Mouse (Mus musculus): ENCODE results near the gene Radil. TPM values are rescaled to one million over a fixed set of nuclear protein-coding genes. Genes with fewer than 3 reads are reported as not detected.
A peak's percentile ranks its signal among the peaks of the same experiment; 100 is the strongest.

The Radil gene
- polyA plus RNA-seq, 1 experiment from 2014 or later: 13.6 TPM

GRCm38 (mm10) chr5:142453742-142454141 lies 97.2 kb downstream of the Radil start:
- no peak overlapping the region for H3K27ac ChIP-seq (replicated peaks; ENCODE audit: low read depth, low read length)
- H3K4me2 ChIP-seq (ENCODE audit: low read length): no peak overlapping the region
- H3K9me3 ChIP-seq (ENCODE audit: control insufficient read depth, low read length): no peaks in the 10 kb centered on the region
- ATAC-seq (ENCODE audit: low FRiP score, low TSS enrichment) (no peak), DNase-seq (no peak)
- WGBS: 95% methylated on average over 13 of the region's 13 CpGs
- no peaks in the 10 kb centered on the region for H3K27me3 ChIP-seq (ENCODE audit: control insufficient read depth, insufficient read depth, low read length)
- H3K4me3 ChIP-seq (replicated peaks; ENCODE audit: low read depth, low read length): no peak overlapping the region
- H3K9ac ChIP-seq (replicated peaks; ENCODE audit: low read length): no peak overlapping the region
- H3K36me3 ChIP-seq (ENCODE audit: control insufficient read depth, insufficient read depth, low read length): peaks cover 84% of the 10 kb centered on the region
- no peaks in the 10 kb centered on the region for H3K4me1 ChIP-seq (ENCODE audit: control insufficient read depth, insufficient read depth, low read length)

- ATAC-seq (ENCODE audit: low FRiP score, low TSS enrichment) (no peak), DNase-seq (peak; percentile 58)
- Histone ChIP-seq H3K27ac (replicated peaks; ENCODE audit: low read depth, low read length) (no peak overlapping the region), H3K9ac (replicated peaks; ENCODE audit: low read length) (no peak overlapping the region), H3K4me2 (ENCODE audit: low read length) (no peak overlapping the region), H3K4me1 (ENCODE audit: control insufficient read depth, insufficient read depth, low read length) (0 out of 2 replicates have a peak, but pooled peaks cover 4% of the 10 kb centered on the region), H3K27me3 (ENCODE audit: control insufficient read depth, insufficient read depth, low read length) (no peaks in the 10 kb centered on the region), H3K9me3 (ENCODE audit: control insufficient read depth, low read length) (no peaks in the 10 kb centered on the region), H3K4me3 (replicated peaks; ENCODE audit: low read depth, low read length) (no peak overlapping the region), H3K36me3 (ENCODE audit: control insufficient read depth, insufficient read depth, low read length) (peaks cover 66% of the 10 kb centered on the region)
- WGBS: 12% methylated on average over 1 of the region's 1 CpGs
Measured at GRCm38 (mm10) chr5:142451759-142452158, 99.1 kb downstream of the Radil start.

GRCm38 (mm10) chr5:142450846-142451245 lies 100.1 kb downstream of the Radil start:
- Histone ChIP-seq H3K36me3 (ENCODE audit: control insufficient read depth, insufficient read depth, low read length) (peaks cover 57% of the 10 kb centered on the region), H3K9ac (replicated peaks; ENCODE audit: low read length) (no peak overlapping the region), H3K9me3 (ENCODE audit: control insufficient read depth, low read length) (no peaks in the 10 kb centered on the region), H3K4me1 (ENCODE audit: control insufficient read depth, insufficient read depth, low read length) (peaks cover 4% of the 10 kb centered on the region; the same call in 1 of the 2 replicates), H3K4me2 (ENCODE audit: low read length) (no peak overlapping the region), H3K27me3 (ENCODE audit: control insufficient read depth, insufficient read depth, low read length) (no peaks in the 10 kb centered on the region), H3K4me3 (replicated peaks; ENCODE audit: low read depth, low read length) (no peak overlapping the region), H3K27ac (replicated peaks; ENCODE audit: low read depth, low read length) (no peak overlapping the region)
- 96% methylated on average over 9 of the region's 9 CpGs for WGBS
- DNase-seq: no peak
- ATAC-seq (ENCODE audit: low FRiP score, low TSS enrichment): no peak

GRCm38 (mm10) chr5:142448623-142449022 lies 102.3 kb downstream of the Radil start:
- ATAC-seq (ENCODE audit: low FRiP score, low TSS enrichment): no peak
- H3K4me1 ChIP-seq (ENCODE audit: control insufficient read depth, insufficient read depth, low read length): peaks cover 11% of the 10 kb centered on the region
- H3K9ac ChIP-seq (replicated peaks; ENCODE audit: low read length): no peak overlapping the region
- H3K4me2 ChIP-seq (ENCODE audit: low read length): no peak overlapping the region
- 78% methylated on average over 12 of the region's 12 CpGs for WGBS
- H3K4me3 ChIP-seq (replicated peaks; ENCODE audit: low read depth, low read length): no peak overlapping the region
- peaks cover 37% of the 10 kb centered on the region for H3K36me3 ChIP-seq (ENCODE audit: control insufficient read depth, insufficient read depth, low read length)
- no peak for DNase-seq
- H3K27ac ChIP-seq (replicated peaks; ENCODE audit: low read depth, low read length): no peak overlapping the region
- H3K27me3 ChIP-seq (ENCODE audit: control insufficient read depth, insufficient read depth, low read length): no peaks in the 10 kb centered on the region
- H3K9me3 ChIP-seq (ENCODE audit: control insufficient read depth, low read length): no peaks in the 10 kb centered on the region

GRCm38 (mm10) chr5:142448076-142448475 lies 102.8 kb downstream of the Radil start:
- Histone ChIP-seq H3K4me2 (ENCODE audit: low read length) (no peak overlapping the region; the same call in 1 of the 2 replicates), H3K27ac (replicated peaks; ENCODE audit: low read depth, low read length) (no peak overlapping the region), H3K27me3 (ENCODE audit: control insufficient read depth, insufficient read depth, low read length) (no peaks in the 10 kb centered on the region), H3K9ac (replicated peaks; ENCODE audit: low read length) (no peak overlapping the region; the same call in 1 of the 2 replicates), H3K9me3 (ENCODE audit: control insufficient read depth, low read length) (no peaks in the 10 kb centered on the region), H3K4me1 (ENCODE audit: control insufficient read depth, insufficient read depth, low read length) (peaks cover 11% of the 10 kb centered on the region), H3K4me3 (replicated peaks; ENCODE audit: low read depth, low read length) (no peak overlapping the region), H3K36me3 (ENCODE audit: control insufficient read depth, insufficient read depth, low read length) (peaks cover 32% of the 10 kb centered on the region)
- peak; percentile 96 for DNase-seq
- 8% methylated on average over 9 of the region's 9 CpGs for WGBS
- ATAC-seq (ENCODE audit: low FRiP score, low TSS enrichment): peak; percentile 62

GRCm38 (mm10) chr5:142445709-142446108 lies 105.2 kb downstream of the Radil start:
- H3K9ac ChIP-seq (replicated peaks; ENCODE audit: low read length): no peak overlapping the region
- ATAC-seq (ENCODE audit: low FRiP score, low TSS enrichment): no peak

GRCm38 (mm10) chr5:142444791-142445531 lies 105.9 kb downstream of the Radil start:
- Histone ChIP-seq H3K9me3 (ENCODE audit: control insufficient read depth, low read length) (no peaks in the 10 kb centered on the region), H3K4me1 (ENCODE audit: control insufficient read depth, insufficient read depth, low read length) (peaks cover 29% of the 10 kb centered on the region), H3K27ac (replicated peaks; ENCODE audit: low read depth, low read length) (peak overlapping the region; percentile 20; the same call in 1 of the 2 replicates), H3K27me3 (ENCODE audit: control insufficient read depth, insufficient read depth, low read length) (no peaks in the 10 kb centered on the region), H3K9ac (replicated peaks; ENCODE audit: low read length) (no peak overlapping the region), H3K36me3 (ENCODE audit: control insufficient read depth, insufficient read depth, low read length) (peaks cover 9% of the 10 kb centered on the region; the same call in 1 of the 2 replicates), H3K4me2 (ENCODE audit: low read length) (no peak overlapping the region), H3K4me3 (replicated peaks; ENCODE audit: low read depth, low read length) (no peak overlapping the region)
- ATAC-seq (ENCODE audit: low FRiP score, low TSS enrichment) (no peak), DNase-seq (no peak)
- 67% methylated on average over 11 of the region's 11 CpGs for WGBS

More at GRCm38 (mm10) chr5:142445709-142446108, 105.2 kb downstream of the Radil start:
- Histone ChIP-seq H3K27me3 (ENCODE audit: control insufficient read depth, insufficient read depth, low read length) (no peaks in the 10 kb centered on the region), H3K4me1 (ENCODE audit: control insufficient read depth, insufficient read depth, low read length) (peaks cover 22% of the 10 kb centered on the region), H3K36me3 (ENCODE audit: control insufficient read depth, insufficient read depth, low read length) (peaks cover 17% of the 10 kb centered on the region), H3K9me3 (ENCODE audit: control insufficient read depth, low read length) (no peaks in the 10 kb centered on the region), H3K27ac (replicated peaks; ENCODE audit: low read depth, low read length) (peak overlapping the region; percentile 37; the same call in 1 of the 2 replicates), H3K4me2 (ENCODE audit: low read length) (no peak overlapping the region), H3K4me3 (replicated peaks; ENCODE audit: low read depth, low read length) (no peak overlapping the region)
- 43% methylated on average over 8 of the region's 8 CpGs for WGBS
- peak; percentile 58 for DNase-seq

- Histone ChIP-seq H3K9ac (replicated peaks; ENCODE audit: low read length) (no peak overlapping the region), H3K27ac (replicated peaks; ENCODE audit: low read depth, low read length) (no peak overlapping the region), H3K4me3 (replicated peaks; ENCODE audit: low read depth, low read length) (no peak overlapping the region), H3K4me1 (ENCODE audit: control insufficient read depth, insufficient read depth, low read length) (peaks cover 35% of the 10 kb centered on the region), H3K36me3 (ENCODE audit: control insufficient read depth, insufficient read depth, low read length) (peaks cover 4% of the 10 kb centered on the region; the same call in 1 of the 2 replicates), H3K27me3 (ENCODE audit: control insufficient read depth, insufficient read depth, low read length) (no peaks in the 10 kb centered on the region), H3K9me3 (ENCODE audit: control insufficient read depth, low read length) (no peaks in the 10 kb centered on the region), H3K4me2 (ENCODE audit: low read length) (no peak overlapping the region)
- no peak for DNase-seq
- no peak for ATAC-seq (ENCODE audit: low FRiP score, low TSS enrichment)
- WGBS: 71% methylated on average over 14 of the region's 14 CpGs
Measured at GRCm38 (mm10) chr5:142443994-142444393, 106.9 kb downstream of the Radil start.

GRCm38 (mm10) chr5:142443514-142443913 lies 107.4 kb downstream of the Radil start:
- H3K9me3 ChIP-seq (ENCODE audit: control insufficient read depth, low read length): no peaks in the 10 kb centered on the region
- ATAC-seq (ENCODE audit: low FRiP score, low TSS enrichment) (no peak), DNase-seq (no peak)
- no peak overlapping the region for H3K4me2 ChIP-seq (ENCODE audit: low read length)
- peaks cover 35% of the 10 kb centered on the region for H3K4me1 ChIP-seq (ENCODE audit: control insufficient read depth, insufficient read depth, low read length)
- WGBS: 52% methylated on average over 15 of the region's 15 CpGs
- H3K36me3 ChIP-seq (ENCODE audit: control insufficient read depth, insufficient read depth, low read length): no peaks in the 10 kb centered on the region
- no peak overlapping the region for H3K4me3 ChIP-seq (replicated peaks; ENCODE audit: low read depth, low read length)
- no peaks in the 10 kb centered on the region for H3K27me3 ChIP-seq (ENCODE audit: control insufficient read depth, insufficient read depth, low read length)
- no peak overlapping the region for H3K27ac ChIP-seq (replicated peaks; ENCODE audit: low read depth, low read length)
- H3K9ac ChIP-seq (replicated peaks; ENCODE audit: low read length): no peak overlapping the region
